Mouse (Mus musculus): ENCODE measurements around the gene Krt34. TPM values are rescaled to one million over a fixed set of nuclear protein-coding genes. Genes with fewer than 3 reads are reported as not detected.

The Krt34 gene
- polyA plus RNA-seq, 1 experiment from 2014 or later, result not detected

DNA sequence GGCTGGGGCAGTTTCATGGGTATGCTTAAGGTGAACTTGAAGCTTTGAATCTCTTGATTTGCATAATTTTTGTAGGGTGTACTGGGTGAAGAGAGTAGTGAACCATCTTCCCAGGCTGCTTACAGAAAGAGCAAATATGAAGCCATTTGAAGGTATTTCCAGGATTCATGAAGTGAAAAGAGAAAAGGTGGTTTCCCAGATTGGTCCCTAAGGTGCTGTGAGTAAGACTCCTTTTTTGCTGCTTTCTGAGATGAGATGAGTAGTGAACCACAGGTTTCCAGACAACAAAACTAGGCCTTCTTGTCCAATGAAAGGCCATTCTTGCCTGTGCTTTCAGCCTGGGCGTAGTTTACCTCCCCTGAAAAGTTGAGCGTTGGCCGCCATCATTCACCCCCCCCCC, 52.8 kb downstream of the Krt34 start:
- Histone ChIP-seq H3K27ac (ENCODE audit: low read depth, low read length) (no peak overlapping the region), H3K9ac (ENCODE audit: low read length) (no peak overlapping the region), H3K36me3 (ENCODE audit: control insufficient read depth, insufficient read depth, low read length) (no peaks in the 10 kb centered on the region), H3K4me1 (ENCODE audit: control insufficient read depth, insufficient read depth, low read length) (no peaks in the 10 kb centered on the region), H3K27me3 (ENCODE audit: control insufficient read depth, insufficient read depth, low read length) (no peaks in the 10 kb centered on the region), H3K4me2 (no peak overlapping the region), H3K9me3 (ENCODE audit: control insufficient read depth, low read length) (no peaks in the 10 kb centered on the region), H3K4me3 (ENCODE audit: low read depth, low read length) (no peak overlapping the region)
- ATAC-seq (ENCODE audit: low FRiP score) (no peak), DNase-seq (ENCODE audit: low spot score, missing footprints) (no peak)
- WGBS, result 90% methylated on average over 3 of the region's 3 CpGs

Other genes with a start within 250 kb of the Krt34 start
- not detected in 2 replicates for gene Gm11596, start 248.1 kb downstream of the Krt34 start, polyA plus RNA-seq (2014; fragmentation: Nextera tagmentation; extraction: Ambion mirVana)
- gene Gm11569, start 242.6 kb downstream of the Krt34 start, polyA plus RNA-seq (2014; fragmentation: Nextera tagmentation; extraction: Ambion mirVana), result not detected in 2 replicates
- not detected in 2 replicates for gene Gm11554, start 237.1 kb downstream of the Krt34 start, polyA plus RNA-seq (2014; fragmentation: Nextera tagmentation; extraction: Ambion mirVana)
- not detected in 2 replicates for gene Krtap4-13, start 231.7 kb downstream of the Krt34 start, polyA plus RNA-seq (2014; fragmentation: Nextera tagmentation; extraction: Ambion mirVana)
- not detected in 2 replicates for gene Gm11564, start 225.9 kb downstream of the Krt34 start, polyA plus RNA-seq (2014; fragmentation: Nextera tagmentation; extraction: Ambion mirVana)
- gene 2300003K06Rik, start 203.5 kb downstream of the Krt34 start, polyA plus RNA-seq (2014; fragmentation: Nextera tagmentation; extraction: Ambion mirVana), result not detected in 2 replicates
- not detected in 2 replicates for gene Krtap4-16, start 189.9 kb downstream of the Krt34 start, polyA plus RNA-seq (2014; fragmentation: Nextera tagmentation; extraction: Ambion mirVana)
- not detected in 2 replicates for gene Gm11568, start 183.6 kb downstream of the Krt34 start, polyA plus RNA-seq (2014; fragmentation: Nextera tagmentation; extraction: Ambion mirVana)
- gene Gm11559, start 177.1 kb downstream of the Krt34 start, polyA plus RNA-seq (2014; fragmentation: Nextera tagmentation; extraction: Ambion mirVana), result not detected in 2 replicates
- not detected in 2 replicates for gene Krtap9-1, start 168.2 kb downstream of the Krt34 start, polyA plus RNA-seq (2014; fragmentation: Nextera tagmentation; extraction: Ambion mirVana)
- gene Gm11567, start 162.4 kb downstream of the Krt34 start, polyA plus RNA-seq (2014; fragmentation: Nextera tagmentation; extraction: Ambion mirVana), result not detected in 2 replicates
- not detected in 2 replicates for gene Krtap31-1, start 133.6 kb downstream of the Krt34 start, polyA plus RNA-seq (2014; fragmentation: Nextera tagmentation; extraction: Ambion mirVana)
- gene Gm11565, start 126.8 kb downstream of the Krt34 start, polyA plus RNA-seq (2014; fragmentation: Nextera tagmentation; extraction: Ambion mirVana), result not detected in 2 replicates
- not detected in 2 replicates for gene Krtap31-2, start 105.3 kb downstream of the Krt34 start, polyA plus RNA-seq (2014; fragmentation: Nextera tagmentation; extraction: Ambion mirVana)
- gene Krtap9-5, start 93.1 kb downstream of the Krt34 start, polyA plus RNA-seq (2014; fragmentation: Nextera tagmentation; extraction: Ambion mirVana), result not detected in 2 replicates
- gene Krtap29-1, start 62.5 kb downstream of the Krt34 start, polyA plus RNA-seq (2014; fragmentation: Nextera tagmentation; extraction: Ambion mirVana), result not detected in 2 replicates
- not detected in 2 replicates for gene Krtap16-1, start 55.0 kb downstream of the Krt34 start, polyA plus RNA-seq (2014; fragmentation: Nextera tagmentation; extraction: Ambion mirVana)
- gene Krtap17-1, start 47.6 kb downstream of the Krt34 start, polyA plus RNA-seq (2014; fragmentation: Nextera tagmentation; extraction: Ambion mirVana), result not detected in 2 replicates
- gene Krt33a, start 25.3 kb downstream of the Krt34 start, polyA plus RNA-seq (2014; fragmentation: Nextera tagmentation; extraction: Ambion mirVana), result not detected in 2 replicates
- not detected in 2 replicates for gene Krt33b, start 11.7 kb downstream of the Krt34 start, polyA plus RNA-seq (2014; fragmentation: Nextera tagmentation; extraction: Ambion mirVana)
- not detected in 2 replicates for gene Krt31, start 9.0 kb upstream of the Krt34 start, polyA plus RNA-seq (2014; fragmentation: Nextera tagmentation; extraction: Ambion mirVana)
- not detected in 2 replicates for gene Krt32, start 46.7 kb upstream of the Krt34 start, polyA plus RNA-seq (2014; fragmentation: Nextera tagmentation; extraction: Ambion mirVana)
- not detected in 2 replicates for gene Krt35, start 54.7 kb upstream of the Krt34 start, polyA plus RNA-seq (2014; fragmentation: Nextera tagmentation; extraction: Ambion mirVana)
- gene Krt36, start 64.1 kb upstream of the Krt34 start, polyA plus RNA-seq (2014; fragmentation: Nextera tagmentation; extraction: Ambion mirVana), result not detected in 2 replicates
- not detected in 2 replicates for gene Krt13, start 80.0 kb upstream of the Krt34 start, polyA plus RNA-seq (2014; fragmentation: Nextera tagmentation; extraction: Ambion mirVana)
- 0.65 and 0.89 TPM in 2 replicates for gene Krt15, start 94.4 kb upstream of the Krt34 start, polyA plus RNA-seq (2014; fragmentation: Nextera tagmentation; extraction: Ambion mirVana)
- 1.8 and 3.2 TPM in 2 replicates for gene Krt19, start 107.1 kb upstream of the Krt34 start, polyA plus RNA-seq (2014; fragmentation: Nextera tagmentation; extraction: Ambion mirVana)
- not detected in 2 replicates for gene Krt9, start 151.7 kb upstream of the Krt34 start, polyA plus RNA-seq (2014; fragmentation: Nextera tagmentation; extraction: Ambion mirVana)
- gene Krt14, start 166.0 kb upstream of the Krt34 start, polyA plus RNA-seq (2014; fragmentation: Nextera tagmentation; extraction: Ambion mirVana), result 1.2 and 1.5 TPM in 2 replicates
- not detected in 2 replicates for gene Krt16, start 207.3 kb upstream of the Krt34 start, polyA plus RNA-seq (2014; fragmentation: Nextera tagmentation; extraction: Ambion mirVana)
- gene Krt17, start 219.5 kb upstream of the Krt34 start, polyA plus RNA-seq (2014; fragmentation: Nextera tagmentation; extraction: Ambion mirVana), result 0.21 TPM in 1 of 2 replicates, not detected in the other
- gene Krt42, start 228.3 kb upstream of the Krt34 start, polyA plus RNA-seq (2014; fragmentation: Nextera tagmentation; extraction: Ambion mirVana), result not detected in 2 replicates

All from midbrain, embryonic 11.5 days (tissue).